Mouse (Mus musculus) forebrain, embryonic 11.5 days (tissue): Measurements from ENCODE around the gene Atl1. TPM values are rescaled to one million over a fixed set of nuclear protein-coding genes. Genes with fewer than 3 reads are reported as not detected.

ENCODE experiments used
- ATAC-seq: fragments of 200-750 bp; cut with Nextera tagmentation; replicated peaks from 2 replicates; pipeline ENCODE4 v1.8.0; 2017; ENCODE audit warnings: moderate TSS enrichment; ENCODE audit not compliant: low FRiP score
- DNase-seq: peaks from one replicate; pipeline ENCODE4 v3.0.0-alpha.2; 2017; ENCODE audit warnings: low spot score
- H3K27ac ChIP-seq: fragments of 300-500 bp; sonication (generic); 2 replicates; pipeline ENCODE4 v1.5.1; 2014; ENCODE audit warnings: low read depth, low read length
- H3K27me3 ChIP-seq: fragments of 300-500 bp; sonication (generic); 2 replicates; pipeline ENCODE4 v1.6.1; 2014; ENCODE audit warnings: mild to moderate bottlenecking, low read length, mixed read lengths; ENCODE audit not compliant: control insufficient read depth, insufficient read depth
- H3K36me3 ChIP-seq: fragments of 300-500 bp; sonication (generic); 2 replicates; pipeline ENCODE4 v1.6.1; 2014; ENCODE audit warnings: mild to moderate bottlenecking, low read length, moderate library complexity, mixed read lengths; ENCODE audit not compliant: control insufficient read depth, insufficient read depth
- H3K4me1 ChIP-seq: fragments of 300-500 bp; sonication (generic); replicated peaks from 2 replicates; pipeline ENCODE4 v1.6.1; 2014; ENCODE audit warnings: low read length, mixed read lengths; ENCODE audit not compliant: control insufficient read depth, insufficient read depth
- H3K4me2 ChIP-seq: fragments of 300-500 bp; sonication (generic); 2 replicates; pipeline ENCODE4 v1.6.1; 2014; ENCODE audit warnings: low read depth, mild to moderate bottlenecking, low read length, moderate library complexity, mixed read lengths; ENCODE audit not compliant: severe bottlenecking
- H3K4me3 ChIP-seq: fragments of 300-500 bp; sonication (generic); 2 replicates; pipeline ENCODE4 v1.5.1; 2014; ENCODE audit warnings: low read depth, low read length
- H3K9ac ChIP-seq: fragments of 300-500 bp; sonication (generic); 2 replicates; pipeline ENCODE4 v1.6.1; 2014; ENCODE audit warnings: low read length
- H3K9me3 ChIP-seq: fragments of 300-500 bp; sonication (generic); 2 replicates; pipeline ENCODE4 v1.6.1; 2016; ENCODE audit warnings: low read length, mixed read lengths; ENCODE audit not compliant: control insufficient read depth
- WGBS: fragments of 180-500 bp; shearing (Covaris S2); extraction: QIAGEN DNeasy Blood & Tissue Kit; methylation state at CpG from one replicate; pipeline ENCODE4 v1.1.7; 2014; 5-methylcytosine and 5-hydroxymethylcytosine counted together
- polyA plus RNA-seq: library from polyadenylated mRNA; unstranded; fragments of >200 nt; fragmentation: Nextera tagmentation; extraction: Ambion mirVana; gene quantifications from 2 replicates; pipeline ENCODE4 v1.2.1, GENCODE M21; 2014

Gene Atl1
- polyA plus RNA-seq, 1 experiment from 2014 or later = 29.8 TPM

DNA sequence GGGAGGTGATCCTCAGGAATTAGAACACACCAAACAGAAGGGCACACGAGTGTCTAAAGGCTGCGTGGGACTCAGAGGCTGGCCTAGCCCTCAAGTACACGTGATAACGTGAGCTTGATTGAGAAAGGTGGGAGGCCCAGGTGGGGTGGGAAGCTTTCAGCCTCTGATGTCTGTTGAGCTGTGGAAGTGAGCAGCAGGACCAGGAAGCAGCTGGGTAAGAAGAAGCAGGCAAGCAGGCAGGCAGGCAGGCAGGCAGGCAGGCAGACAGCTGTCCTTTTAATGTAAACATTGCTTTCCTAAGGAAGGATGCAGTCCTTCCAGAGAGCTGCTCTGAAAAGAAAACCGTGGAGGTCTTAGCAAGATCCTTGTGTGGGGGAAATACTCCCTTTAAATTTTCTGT lies 1.9 kb upstream of the Atl1 start:
- Histone ChIP-seq H3K9me3 (no peaks in the 10 kb centered on the region), H3K4me3 (no peak overlapping the region), H3K27me3 (no peaks in the 10 kb centered on the region), H3K27ac (no peak overlapping the region), H3K36me3 (no peaks in the 10 kb centered on the region), H3K4me1 (peaks cover 7% of the 10 kb centered on the region), H3K9ac (no peak overlapping the region), H3K4me2 (no peak overlapping the region)
- WGBS = 32% methylated on average over 5 of the region's 5 CpGs
- DNase-seq (peak; percentile 56), ATAC-seq (no peak)

DNA sequence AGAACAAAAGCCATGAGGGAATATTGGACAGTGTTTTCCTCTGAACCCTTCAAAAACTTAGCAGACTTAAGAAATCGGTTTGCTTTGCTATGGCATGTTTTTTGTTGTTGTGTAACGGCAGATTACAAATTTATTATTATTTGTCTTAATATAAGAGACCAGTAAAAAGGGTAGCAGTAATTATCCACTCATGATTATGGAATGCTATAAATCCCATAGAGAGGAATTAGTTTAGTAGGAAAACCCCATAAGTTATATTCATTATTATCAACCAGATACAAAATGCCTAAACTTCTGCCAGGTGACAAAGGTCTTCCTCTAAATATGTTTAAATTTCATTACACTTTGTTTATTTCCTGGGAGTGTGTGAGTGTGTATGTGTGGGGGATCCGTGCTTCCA lies 693 bp upstream of the Atl1 start:
- peak overlapping the region; percentile 85 for H3K4me3 ChIP-seq
- DNase-seq (no peak), ATAC-seq (no peak)
- 47% methylated on average over 3 of the region's 3 CpGs for WGBS
- H3K9me3 ChIP-seq = no peaks in the 10 kb centered on the region
- no peak overlapping the region for H3K27ac ChIP-seq
- peaks cover 7% of the 10 kb centered on the region for H3K4me1 ChIP-seq
- H3K9ac ChIP-seq = peak overlapping the region; percentile 93
- H3K36me3 ChIP-seq = no peaks in the 10 kb centered on the region
- H3K4me2 ChIP-seq = peak overlapping the region; percentile 70
- no peaks in the 10 kb centered on the region for H3K27me3 ChIP-seq

DNA sequence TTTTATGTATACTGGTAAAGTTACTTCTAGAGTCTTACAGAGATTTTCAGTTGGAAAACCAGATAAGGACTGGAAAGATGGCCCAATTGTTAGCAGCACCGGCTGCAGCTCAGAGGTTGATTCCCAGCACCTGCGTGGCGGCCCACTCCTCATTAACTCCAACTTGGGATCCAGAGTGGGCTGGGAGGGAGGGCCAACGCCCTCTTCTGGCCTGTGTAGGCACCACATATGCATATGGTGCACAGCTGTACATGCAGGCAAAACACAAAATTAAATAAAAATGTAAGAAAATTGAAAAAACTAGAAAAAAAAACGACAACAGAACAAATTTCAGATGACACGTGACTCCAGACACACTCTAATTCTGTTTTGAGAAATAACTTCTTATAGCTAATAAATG lies 1.5 kb downstream of the Atl1 start:
- 71% methylated on average over 6 of the region's 6 CpGs for WGBS
- no peak overlapping the region for H3K4me3 ChIP-seq
- no peak overlapping the region for H3K4me2 ChIP-seq
- H3K27ac ChIP-seq = no peak overlapping the region
- H3K9me3 ChIP-seq = no peaks in the 10 kb centered on the region
- no peak overlapping the region for H3K9ac ChIP-seq
- no peaks in the 10 kb centered on the region for H3K36me3 ChIP-seq
- H3K27me3 ChIP-seq = no peaks in the 10 kb centered on the region
- H3K4me1 ChIP-seq = peaks cover 7% of the 10 kb centered on the region
- DNase-seq = no peak
- no peak for ATAC-seq

DNA sequence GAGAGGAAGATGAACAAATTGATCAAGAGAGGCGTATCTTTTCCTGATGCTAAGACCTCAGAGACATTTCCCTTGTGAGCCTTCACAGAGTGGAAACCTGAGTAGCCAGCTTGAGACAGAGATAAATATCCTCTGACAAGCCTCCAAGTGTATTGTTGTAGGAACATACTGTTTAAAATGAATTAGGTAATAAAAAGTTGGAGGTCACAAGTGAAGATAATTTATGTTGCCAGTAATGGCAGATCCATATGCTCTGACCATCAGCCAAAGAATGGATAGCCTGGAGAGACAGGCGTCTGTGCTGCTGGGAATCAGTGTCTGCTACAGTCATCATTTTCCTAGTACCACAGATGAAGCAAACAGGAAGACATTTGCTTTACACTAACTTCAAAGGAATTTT lies 2.6 kb downstream of the Atl1 start:
- H3K27me3 ChIP-seq = no peaks in the 10 kb centered on the region
- no peak for DNase-seq
- peaks cover 6% of the 10 kb centered on the region for H3K4me1 ChIP-seq
- no peak overlapping the region for H3K4me2 ChIP-seq
- no peak for ATAC-seq
- no peaks in the 10 kb centered on the region for H3K36me3 ChIP-seq
- H3K9ac ChIP-seq = no peak overlapping the region
- no peaks in the 10 kb centered on the region for H3K9me3 ChIP-seq
- no peak overlapping the region for H3K27ac ChIP-seq
- no peak overlapping the region for H3K4me3 ChIP-seq
- 80% methylated on average over 2 of the region's 2 CpGs for WGBS

DNA sequence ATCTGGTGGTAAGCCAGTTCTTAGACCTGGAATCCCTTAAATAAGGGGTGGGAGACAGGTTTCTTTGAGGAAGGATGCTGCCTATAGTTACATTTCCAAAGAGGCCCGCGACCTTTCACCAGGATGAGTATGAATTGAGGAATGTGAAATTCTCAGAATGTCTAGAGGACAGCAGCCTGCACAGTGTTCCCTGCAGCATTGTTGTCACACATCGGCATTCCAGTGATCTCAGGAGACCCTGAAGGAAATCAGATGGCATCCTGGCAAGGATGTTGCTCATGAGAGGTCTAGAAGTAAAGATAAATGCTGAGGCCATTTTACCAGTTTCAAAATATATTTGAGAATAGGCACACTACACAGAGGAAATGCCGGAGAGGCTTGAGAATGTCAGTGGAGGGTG lies 5.7 kb downstream of the Atl1 start:
- no peaks in the 10 kb centered on the region for H3K27me3 ChIP-seq
- H3K27ac ChIP-seq = no peak overlapping the region
- H3K9ac ChIP-seq = no peak overlapping the region
- DNase-seq = no peak
- H3K36me3 ChIP-seq = no peaks in the 10 kb centered on the region
- H3K9me3 ChIP-seq = no peaks in the 10 kb centered on the region
- no peak for ATAC-seq
- 92% methylated on average over 4 of the region's 4 CpGs for WGBS
- no peak overlapping the region for H3K4me2 ChIP-seq
- no peaks in the 10 kb centered on the region for H3K4me1 ChIP-seq
- H3K4me3 ChIP-seq = no peak overlapping the region

DNA sequence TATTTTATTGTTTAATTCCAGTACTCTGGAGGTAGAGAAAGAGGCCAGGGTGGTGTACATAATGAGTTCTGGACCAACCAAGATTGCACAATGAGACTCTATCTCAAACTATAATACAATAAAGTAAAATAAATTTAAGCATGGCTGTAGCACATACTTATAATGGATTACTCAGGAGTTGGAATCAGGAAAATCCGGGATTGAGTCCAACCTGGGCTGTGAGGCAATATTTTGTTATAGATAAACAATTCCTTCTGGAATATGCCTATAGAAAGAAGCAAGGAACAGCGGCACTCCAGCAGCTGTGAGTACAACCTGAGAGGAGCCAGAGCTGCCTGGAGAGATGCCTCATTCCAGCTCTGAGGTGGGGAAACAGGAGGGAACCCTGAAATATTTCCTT lies 12.6 kb downstream of the Atl1 start:
- H3K27me3 ChIP-seq = no peaks in the 10 kb centered on the region
- no peaks in the 10 kb centered on the region for H3K4me1 ChIP-seq
- H3K9me3 ChIP-seq = no peaks in the 10 kb centered on the region
- 79% methylated on average over 2 of the region's 2 CpGs for WGBS
- H3K4me3 ChIP-seq = no peak overlapping the region
- no peak overlapping the region for H3K9ac ChIP-seq
- H3K36me3 ChIP-seq = no peaks in the 10 kb centered on the region
- no peak overlapping the region for H3K27ac ChIP-seq
- no peak overlapping the region for H3K4me2 ChIP-seq
- DNase-seq = no peak
- ATAC-seq = no peak

DNA sequence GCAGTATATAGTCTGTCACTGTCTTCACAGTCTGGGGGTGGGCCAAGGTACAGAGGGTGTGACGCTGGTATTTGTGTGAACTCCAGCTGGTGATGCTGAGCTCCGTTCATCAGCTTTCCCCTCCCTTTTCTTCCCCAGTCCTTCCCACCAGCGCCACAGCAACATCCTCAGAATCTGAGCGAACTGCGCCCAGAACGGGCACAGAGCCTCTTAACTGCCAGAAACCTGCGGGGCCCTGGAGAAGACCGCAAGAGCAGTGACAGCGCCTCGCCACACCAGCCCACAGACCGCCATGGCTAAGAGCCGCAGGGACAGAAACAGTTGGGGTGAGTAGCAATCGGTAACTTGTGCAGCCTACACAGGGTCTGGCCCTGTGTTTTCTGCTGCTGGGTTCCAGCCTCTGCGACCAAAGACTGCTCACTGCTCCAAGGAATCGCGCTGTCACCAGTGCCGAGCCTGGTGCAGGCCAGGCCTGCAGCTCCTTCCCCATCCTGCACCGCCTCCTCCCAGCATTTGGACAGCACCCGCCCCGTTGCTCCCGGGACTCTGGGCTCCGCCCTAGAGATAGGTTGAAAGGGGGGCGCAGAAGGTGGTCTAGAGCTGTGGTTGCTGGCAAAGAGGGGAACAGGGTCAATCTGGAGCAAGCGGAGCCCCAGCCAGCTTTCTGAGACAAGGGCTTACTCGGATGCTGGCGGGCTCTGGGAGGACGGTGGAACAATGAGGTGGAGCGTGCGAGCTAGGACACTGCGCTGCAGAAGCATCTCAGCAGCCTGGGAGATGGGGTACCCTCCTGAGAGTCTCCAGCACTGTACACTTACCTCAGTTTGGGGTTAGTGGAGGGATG lies 15.5 kb downstream of the Atl1 start:
- Histone ChIP-seq H3K9me3 (no peaks in the 10 kb centered on the region), H3K27ac (peak overlapping the region; percentile 81), H3K4me3 (peak overlapping the region; percentile 52), H3K4me2 (peak overlapping the region; percentile 64), H3K36me3 (no peaks in the 10 kb centered on the region), H3K9ac (peak overlapping the region; percentile 85), H3K27me3 (no peaks in the 10 kb centered on the region), H3K4me1 (no peaks in the 10 kb centered on the region)
- ATAC-seq (peak; percentile 89), DNase-seq (peak; percentile 82)
- WGBS = under 1% methylated on average over 30 of the region's 30 CpGs

DNA sequence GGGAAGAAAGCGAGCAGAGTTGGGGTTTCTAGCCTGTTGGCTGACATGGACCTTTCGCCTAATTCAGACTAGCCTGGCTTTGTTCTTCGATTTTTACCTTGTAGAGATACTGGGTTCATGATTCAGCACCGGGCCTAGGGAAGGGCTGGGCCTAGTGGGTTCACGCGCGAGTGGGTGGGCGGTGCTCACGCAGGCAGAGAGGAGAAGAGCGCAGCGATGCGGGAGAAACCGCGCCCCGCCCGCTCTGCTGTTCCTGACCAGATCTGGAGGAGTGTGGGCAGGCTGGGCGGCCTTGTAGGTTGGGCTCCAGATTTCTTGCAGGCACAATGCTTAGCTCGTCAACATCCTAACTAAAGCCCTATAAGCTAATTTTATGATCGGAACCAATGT lies 16.1 kb downstream of the Atl1 start:
- peak overlapping the region; percentile 85 for H3K9ac ChIP-seq
- H3K27ac ChIP-seq = peak overlapping the region; percentile 81
- 22% methylated on average over 19 of the region's 19 CpGs for WGBS
- ATAC-seq = peak; percentile 70
- H3K4me2 ChIP-seq = peak overlapping the region; percentile 64
- peak; percentile 69 for DNase-seq
- H3K4me1 ChIP-seq = no peaks in the 10 kb centered on the region
- peak overlapping the region; percentile 52 for H3K4me3 ChIP-seq
- H3K9me3 ChIP-seq = no peaks in the 10 kb centered on the region
- H3K27me3 ChIP-seq = no peaks in the 10 kb centered on the region
- no peaks in the 10 kb centered on the region for H3K36me3 ChIP-seq

DNA sequence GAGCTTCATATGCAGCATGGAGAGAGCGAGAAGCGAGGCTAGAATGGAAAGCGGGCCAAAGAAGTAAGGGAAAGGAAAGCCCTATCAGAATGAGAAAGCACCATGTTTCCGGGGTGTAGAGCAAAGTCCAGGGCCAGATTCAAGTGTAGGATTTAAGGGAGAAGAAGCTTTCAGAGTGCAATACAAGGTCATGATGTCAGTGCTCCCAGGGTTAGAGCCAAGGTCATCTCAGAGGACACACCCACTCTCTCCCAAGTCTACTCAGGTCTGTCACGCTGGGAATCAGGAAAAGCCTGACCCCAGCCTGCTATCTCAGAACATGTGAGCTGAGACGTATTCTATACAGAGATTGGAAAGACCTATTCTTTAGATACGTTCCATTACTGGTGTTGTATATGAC lies 19.5 kb downstream of the Atl1 start:
- no peak overlapping the region for H3K27ac ChIP-seq
- H3K4me2 ChIP-seq = no peak overlapping the region
- no peaks in the 10 kb centered on the region for H3K27me3 ChIP-seq
- DNase-seq (no peak), ATAC-seq (no peak)
- H3K4me3 ChIP-seq = no peak overlapping the region
- no peaks in the 10 kb centered on the region for H3K9me3 ChIP-seq
- H3K4me1 ChIP-seq = no peaks in the 10 kb centered on the region
- no peak overlapping the region for H3K9ac ChIP-seq
- no peaks in the 10 kb centered on the region for H3K36me3 ChIP-seq
- 84% methylated on average over 7 of the region's 7 CpGs for WGBS
